Mouse (Mus musculus): Measurements from ENCODE around the gene Arpc4.

The Arpc4 gene

DNA sequence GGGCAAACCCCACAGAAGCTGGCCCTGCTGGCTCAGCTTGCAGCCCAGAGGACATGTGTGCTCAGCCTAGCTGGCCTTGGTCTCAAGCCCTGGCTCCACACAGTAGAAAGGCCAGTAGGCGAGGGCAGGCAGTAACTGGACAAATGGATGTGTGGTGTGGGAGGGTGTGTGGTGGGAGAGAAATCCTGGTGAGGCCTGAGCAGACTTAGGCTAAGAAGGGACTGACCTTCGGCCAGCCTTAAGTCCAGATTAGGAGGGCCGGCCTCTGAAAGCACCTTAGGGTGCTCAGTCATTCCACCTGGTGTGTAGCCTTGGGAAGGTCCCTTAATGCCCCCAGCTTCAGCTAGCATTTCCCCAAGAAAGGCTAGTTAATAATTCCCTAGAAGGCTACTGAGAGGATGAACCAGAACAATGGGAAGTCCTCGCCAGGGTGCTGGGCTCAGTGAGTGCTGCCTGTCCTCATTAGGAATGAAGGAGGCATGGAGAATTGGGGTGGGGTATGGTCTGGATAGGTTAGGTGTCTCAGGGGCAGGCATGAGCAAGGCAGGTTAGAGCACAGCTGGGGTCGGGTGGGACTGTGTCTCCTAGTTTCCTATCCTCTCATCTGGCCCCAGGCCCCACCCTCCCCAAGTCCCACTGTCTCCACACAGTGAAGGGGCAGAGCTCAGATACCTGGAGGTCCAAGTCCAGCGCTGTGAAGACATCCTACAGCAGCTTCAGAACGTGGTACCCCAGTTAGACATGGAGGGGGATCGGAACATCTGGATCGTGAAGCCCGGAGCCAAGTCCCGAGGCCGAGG lies 26.9 kb downstream of the Arpc4 start:
- no peak for DNase-seq (ENCODE audit: low spot score in 2 of 2)

DNA sequence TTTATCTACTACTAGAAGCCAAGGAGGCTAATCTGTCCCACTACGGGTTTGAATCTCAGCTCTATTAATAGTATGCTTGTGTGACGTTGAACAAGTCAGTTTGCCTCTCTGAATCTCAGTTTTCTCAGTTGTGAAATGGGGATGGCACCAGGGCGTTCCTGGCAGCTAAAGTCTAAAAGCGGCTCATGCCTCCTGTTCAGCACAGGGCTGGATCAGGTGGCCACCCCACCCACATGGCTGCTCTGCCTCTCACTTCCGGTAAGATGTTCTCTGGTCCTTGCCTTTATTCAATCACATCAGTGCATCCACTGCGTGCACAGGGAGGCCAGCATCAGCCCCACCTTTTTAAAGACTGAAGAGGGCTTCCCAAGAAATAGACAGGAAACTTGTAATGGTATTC lies 27.6 kb downstream of the Arpc4 start:
- peak in 1 of 2 experiments; percentile 75 for DNase-seq (ENCODE audit: low spot score in 2 of 2)

DNA sequence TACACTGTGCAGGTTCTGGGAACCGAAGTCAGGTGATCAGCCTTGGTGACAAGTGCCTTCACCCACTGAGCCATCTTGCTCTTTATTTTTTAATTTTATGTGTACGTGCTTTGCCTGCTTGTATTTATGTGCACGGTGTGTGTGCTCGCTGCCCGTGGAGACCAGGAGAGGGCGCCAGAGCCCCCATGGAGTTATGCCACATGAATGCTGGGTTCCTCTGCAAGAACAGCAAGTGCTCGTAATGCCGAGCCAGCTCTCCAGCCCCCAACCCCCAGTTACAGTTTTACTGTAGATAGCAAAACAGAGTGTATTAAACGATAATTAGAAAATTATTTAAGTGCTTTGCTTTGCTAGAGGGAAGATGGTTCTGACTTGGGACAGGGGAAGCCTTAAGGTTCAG lies 28.8 kb downstream of the Arpc4 start:
- no peak for DNase-seq (ENCODE audit: low spot score in 2 of 2)

DNA sequence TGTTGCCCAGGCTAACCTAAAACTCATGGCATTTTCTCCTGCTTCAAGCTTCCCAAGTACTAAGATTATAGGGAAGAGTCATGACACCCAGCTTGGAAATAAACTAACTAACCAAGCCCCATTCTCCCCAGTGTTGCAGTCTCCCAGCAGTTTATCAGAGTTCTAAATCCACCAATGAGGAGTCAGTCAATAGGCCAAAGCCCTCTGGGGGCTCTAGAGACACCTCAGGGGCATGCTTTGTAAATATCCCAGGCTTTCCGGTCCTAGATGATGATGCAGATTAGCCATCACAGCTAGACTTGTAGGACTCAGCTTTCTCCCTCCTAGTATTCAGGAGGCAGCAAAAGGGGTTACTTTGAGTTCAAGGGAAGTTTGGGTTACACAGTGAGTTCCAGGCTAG lies 32.1 kb downstream of the Arpc4 start:
- no peak for DNase-seq (ENCODE audit: low spot score in 2 of 2)

DNA sequence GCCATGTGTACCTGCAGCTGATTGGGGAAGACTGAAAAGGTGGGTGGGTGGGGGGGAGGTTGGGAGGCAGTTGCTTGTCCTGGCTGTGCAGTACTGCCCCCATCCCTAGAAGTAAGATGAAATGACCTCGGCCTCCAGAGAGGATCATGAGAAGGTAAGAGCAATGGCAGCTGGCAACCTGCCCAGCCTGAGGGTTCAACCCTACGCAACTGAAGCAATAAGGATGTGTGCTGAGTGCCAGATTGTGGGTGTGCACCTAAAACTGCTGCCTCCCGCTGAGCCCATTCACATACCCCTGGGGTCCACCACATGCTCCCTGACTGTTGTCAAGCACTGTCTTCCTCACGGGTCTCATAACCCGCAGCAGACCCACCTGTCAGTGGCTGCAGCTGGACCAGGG lies 38.5 kb downstream of the Arpc4 start:
- no peak for DNase-seq (ENCODE audit: low spot score in 2 of 2)

DNA sequence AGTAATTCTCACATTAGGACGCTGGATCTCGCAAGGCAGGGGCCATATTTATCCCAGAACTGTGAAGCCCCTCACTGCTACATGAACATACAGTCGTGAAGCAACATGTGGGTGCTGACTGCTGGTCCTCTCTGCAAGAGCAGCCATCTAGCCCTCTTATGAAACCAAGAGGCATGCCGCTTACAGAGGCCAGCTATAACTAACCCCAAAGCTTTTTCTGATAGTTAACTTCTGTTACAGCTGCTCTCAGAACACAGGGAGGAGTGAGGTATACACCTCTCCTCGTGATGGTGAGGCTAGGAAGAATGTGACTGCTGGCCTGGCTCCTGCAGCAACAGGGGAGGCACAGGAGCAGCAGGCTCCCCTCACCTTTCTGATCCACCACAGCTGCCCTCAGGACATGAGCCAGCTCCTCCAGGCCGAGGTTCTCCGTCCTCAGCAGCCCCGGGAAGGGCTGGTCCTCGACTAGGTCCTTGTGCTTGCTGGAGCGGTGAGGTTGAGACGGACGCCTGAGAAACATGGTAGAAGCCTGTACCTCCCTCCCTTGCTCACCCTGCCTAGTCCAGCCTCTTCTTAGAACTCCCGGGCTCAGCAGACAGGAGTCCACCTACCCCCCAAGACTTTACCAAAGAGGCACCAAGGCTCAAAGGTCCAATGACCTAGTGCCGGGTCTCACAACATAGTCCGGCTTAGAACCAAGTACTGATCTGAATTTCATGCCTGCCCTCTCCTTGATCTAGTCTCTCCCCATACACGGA lies 40.7 kb downstream of the Arpc4 start:
- no peak for DNase-seq (ENCODE audit: low spot score in 2 of 2)

DNA sequence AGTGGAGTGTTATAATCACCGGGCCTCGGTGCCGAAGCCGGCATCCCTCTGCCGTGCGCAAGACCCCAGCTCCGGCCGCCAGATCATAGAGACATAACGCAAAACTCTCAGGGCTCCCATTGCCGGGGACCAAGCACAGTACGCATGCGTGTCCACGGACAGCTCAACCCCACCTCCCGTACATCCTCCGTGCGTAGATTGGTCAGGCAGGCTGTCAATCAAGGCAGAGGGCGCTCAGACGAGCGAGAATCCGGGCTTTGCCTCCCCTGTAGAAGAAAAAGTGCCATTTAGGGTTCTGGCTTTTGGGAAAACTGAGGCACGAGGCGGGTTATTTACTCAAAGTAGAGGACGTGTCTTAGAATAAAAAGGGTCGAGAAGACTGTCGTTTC lies 41.3 kb downstream of the Arpc4 start, which contains the start of gene Rpusd3:
Gene Rpusd3, minus strand, starts transcription at position 142 of the 389 bp plus-strand sequence.
- DNase-seq (ENCODE audit: low spot score in 2 of 2), result peak; percentile 81 to 98

DNA sequence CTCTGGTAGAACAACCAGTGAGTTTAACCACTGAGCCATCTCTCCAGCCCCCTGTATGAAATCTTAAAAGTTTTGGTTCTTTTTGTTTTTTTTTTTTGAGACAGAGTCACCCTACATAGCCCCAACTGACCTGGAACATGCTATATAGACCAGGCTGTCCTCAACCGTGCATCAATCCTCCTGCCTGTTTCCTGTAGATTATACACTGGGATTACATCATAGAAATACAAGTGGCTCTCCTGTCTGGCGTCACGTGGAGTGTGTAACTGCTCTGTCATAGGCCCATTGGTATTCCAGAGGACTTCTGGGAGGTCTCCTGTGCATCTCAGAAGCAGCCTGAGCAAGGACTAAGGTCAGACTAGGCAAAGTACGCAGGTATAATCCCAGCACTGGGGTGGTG lies 45.1 kb downstream of the Arpc4 start:
- DNase-seq (ENCODE audit: low spot score in 2 of 2), result no peak

DNA sequence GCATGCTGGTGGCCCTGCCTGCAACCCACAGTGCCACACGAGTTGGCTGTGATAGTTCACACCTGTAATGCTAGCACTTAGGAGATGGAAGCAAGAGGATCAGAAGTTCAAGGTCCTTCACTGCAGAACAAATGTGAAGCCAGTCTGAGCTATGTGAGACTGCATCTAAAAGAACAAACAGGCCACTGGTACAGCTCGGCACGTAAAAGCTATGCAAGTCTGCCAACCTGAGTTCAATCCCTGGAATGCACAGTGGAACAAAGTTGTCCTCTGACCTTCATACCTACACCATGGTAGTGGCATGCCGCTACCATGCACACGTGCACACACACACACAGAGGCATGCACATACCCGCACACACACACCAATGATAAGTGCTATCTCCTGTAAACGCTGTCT lies 46.3 kb downstream of the Arpc4 start:
- DNase-seq (ENCODE audit: low spot score in 2 of 2), result no peak

DNA sequence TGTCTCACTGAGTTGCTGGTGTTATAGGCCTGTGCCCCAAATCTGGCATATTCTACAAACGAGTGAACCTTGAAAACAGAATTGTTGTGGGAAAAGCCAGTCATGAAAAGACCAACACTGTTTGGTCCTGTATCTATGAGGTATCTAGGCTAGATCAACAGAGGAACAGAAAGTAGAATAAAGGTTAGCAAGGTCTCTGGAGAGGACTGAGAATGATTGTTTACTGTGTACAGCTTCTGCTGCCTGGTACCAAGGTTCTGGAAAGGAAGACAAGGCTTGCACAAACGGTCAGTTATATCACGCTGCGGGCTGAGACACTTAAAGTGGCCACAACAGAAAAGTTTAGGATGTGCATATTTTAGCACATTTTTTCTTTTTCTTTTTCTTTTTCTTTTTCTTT lies 48.8 kb downstream of the Arpc4 start:
- DNase-seq (ENCODE audit: low spot score in 2 of 2), result no peak

DNA sequence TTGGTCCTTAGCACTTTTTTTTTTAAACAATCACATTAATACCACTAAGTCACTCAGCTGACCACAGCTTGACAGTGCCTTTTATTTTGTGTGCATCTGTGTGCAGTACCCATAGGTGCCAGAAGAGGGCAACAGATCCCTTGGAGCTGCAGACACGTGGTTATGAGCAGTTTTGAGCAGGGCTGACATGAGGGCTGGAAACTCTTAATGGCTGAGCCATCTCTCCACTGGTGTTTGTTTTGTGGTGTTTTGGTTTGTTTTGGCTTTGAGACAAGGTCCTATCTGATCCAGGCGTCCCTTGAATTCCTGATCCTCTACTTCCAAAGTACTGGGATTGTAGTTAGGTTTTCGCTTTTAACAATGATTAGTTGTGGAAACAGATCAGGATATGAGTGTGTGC lies 49.5 kb downstream of the Arpc4 start:
- no peak for DNase-seq (ENCODE audit: low spot score in 2 of 2)

DNA sequence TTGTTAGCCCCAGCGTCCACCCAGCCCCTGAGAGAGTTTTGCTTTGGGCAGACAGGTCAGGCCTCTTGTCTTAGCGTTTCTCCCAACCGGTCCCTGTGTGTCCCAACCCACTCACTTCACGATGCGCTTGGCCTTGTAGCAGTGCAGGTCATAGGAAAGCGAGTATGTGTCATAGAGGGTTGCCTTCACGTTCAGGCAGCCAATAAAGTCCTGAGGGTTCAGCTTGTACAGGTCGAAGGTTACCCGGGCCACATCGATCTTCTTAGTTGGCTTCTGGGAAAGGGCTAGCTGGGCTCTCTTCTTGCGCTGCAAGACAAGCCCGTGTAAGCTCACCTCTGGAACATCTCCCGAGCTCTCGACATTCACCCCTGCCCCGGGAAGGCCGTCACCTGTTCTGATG lies 50.1 kb downstream of the Arpc4 start:
- DNase-seq (ENCODE audit: low spot score in 2 of 2), result no peak

DNA sequence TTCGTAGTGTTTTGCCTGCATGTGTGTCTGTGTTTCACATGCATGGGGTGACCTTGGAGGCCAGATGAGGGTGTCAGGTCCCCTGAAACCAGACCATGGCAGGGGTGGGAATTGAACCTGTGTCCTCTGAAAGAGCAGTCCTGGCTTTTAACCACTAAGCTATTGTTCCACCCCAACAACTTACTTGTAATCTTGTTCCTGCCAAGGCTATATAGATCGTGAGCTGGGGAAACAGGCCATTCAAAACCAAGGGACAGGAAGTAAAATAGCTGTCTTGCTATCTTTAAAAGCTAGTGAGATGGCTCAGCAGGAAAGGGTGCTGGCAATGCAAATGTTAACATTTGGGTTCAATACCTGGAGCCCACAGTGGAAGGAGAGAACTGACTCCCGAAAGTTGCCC lies 52.0 kb downstream of the Arpc4 start:
- no peak for DNase-seq (ENCODE audit: low spot score in 2 of 2)

DNA sequence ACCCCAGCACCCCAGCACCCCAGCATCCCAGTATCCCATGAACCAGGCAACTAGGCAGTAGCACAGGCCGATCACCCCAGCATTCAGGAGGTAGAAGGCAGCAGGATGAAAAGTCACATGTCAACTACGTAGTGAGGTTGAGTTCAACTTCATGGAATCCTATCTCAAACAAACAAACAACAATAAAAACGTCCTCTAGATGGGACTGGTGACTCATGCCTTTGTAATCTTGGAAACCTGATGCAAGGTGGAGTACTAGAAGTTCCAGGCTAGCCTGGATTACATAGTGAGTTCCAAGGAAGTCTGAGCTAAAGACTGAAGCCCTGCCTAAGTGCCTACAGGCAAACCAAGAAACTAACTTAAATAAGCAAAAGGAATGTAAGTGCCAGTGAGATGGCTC lies 52.9 kb downstream of the Arpc4 start:
- no peak for DNase-seq (ENCODE audit: low spot score in 2 of 2)

DNA sequence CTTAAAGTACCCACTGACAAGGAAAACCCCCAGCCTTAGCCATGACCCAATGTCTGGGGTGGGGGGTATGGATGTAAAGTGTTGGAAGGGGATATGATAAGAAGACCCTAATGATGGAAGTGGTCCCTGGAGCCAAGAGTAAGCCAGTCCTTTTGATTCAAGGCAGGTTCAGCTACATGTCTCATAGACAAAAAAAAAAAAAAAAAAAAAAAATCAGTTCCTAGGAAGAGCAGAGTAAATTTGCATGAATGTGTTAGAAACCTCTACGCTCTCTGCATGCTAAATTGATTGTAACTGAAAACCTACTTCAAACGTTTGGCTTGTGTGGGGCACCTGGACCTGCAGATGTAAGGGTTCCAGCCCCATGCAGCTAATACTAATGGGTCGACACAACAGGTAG lies 53.9 kb downstream of the Arpc4 start:
- DNase-seq (ENCODE audit: low spot score in 2 of 2), result no peak

DNA sequence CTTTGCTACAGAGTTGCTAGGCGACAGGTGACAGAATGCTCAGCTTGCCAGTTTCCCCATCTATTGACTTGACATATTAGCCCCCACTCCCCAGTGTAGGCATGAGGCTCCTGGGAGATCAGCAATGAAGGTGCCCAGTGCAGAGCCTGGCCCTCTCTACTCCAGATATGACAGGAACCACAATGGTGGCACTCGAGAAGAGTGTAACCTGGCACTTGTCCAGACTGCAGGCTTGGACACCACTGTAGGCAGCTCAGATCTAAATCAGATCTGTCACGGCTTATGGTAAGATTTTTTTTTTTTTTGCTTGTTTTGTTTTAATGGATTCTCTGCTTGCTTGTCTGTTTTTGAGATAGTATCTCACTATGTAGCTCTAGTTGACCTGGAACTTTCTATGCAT lies 55.7 kb downstream of the Arpc4 start:
- DNase-seq (ENCODE audit: low spot score in 2 of 2), result no peak

DNA sequence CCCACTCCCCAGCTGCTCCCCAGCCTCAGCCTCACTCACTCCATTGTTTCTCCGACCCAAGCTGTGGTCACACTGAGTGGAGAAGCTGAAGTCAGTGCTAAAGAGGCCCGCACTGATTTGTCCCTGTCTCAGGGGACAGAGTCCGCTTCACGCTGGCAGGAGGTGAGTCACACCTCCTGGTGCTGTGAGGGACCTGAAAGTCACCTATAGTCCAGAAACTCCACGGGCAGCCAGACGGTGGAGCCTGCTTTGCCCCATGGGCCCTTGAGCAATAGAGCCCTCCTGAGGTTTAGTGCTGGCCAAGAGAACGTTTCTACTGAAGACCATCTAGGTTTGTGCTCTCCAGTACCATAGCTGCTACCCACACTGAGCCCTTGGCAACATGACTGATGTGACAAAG lies 56.8 kb downstream of the Arpc4 start:
- no peak for DNase-seq (ENCODE audit: low spot score in 2 of 2)

DNA sequence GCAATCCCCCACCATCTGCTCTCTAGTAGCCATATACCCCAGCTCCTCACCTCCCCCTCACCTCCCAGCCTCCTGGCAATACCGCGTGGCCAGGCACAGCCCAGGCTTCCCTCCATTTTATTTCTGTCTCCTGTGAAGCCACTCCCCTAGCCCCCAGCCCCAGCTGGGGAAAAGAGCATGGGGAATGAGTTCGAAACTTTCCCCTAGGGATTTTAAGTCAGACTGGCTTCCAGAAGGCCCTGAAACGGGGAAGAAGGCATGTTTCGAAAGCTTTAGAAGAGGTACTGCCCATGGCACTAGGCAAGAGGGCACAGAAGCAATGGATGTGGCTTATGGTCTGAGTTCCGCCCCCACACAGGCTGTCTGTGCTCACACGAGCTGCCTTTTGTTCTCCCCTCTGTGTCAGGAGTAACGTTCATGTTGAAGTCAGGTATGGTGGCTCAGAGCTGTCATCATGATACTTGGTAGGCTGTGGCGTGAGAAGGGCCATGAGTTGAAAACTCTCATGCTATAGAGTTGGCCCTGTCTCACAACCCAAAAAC lies 57.8 kb downstream of the Arpc4 start, which contains the start of gene Cidec:
Gene Cidec, minus strand, starts transcription at position 97 of the 542 bp plus-strand sequence.
- no peak for DNase-seq (ENCODE audit: low spot score in 2 of 2)

DNA sequence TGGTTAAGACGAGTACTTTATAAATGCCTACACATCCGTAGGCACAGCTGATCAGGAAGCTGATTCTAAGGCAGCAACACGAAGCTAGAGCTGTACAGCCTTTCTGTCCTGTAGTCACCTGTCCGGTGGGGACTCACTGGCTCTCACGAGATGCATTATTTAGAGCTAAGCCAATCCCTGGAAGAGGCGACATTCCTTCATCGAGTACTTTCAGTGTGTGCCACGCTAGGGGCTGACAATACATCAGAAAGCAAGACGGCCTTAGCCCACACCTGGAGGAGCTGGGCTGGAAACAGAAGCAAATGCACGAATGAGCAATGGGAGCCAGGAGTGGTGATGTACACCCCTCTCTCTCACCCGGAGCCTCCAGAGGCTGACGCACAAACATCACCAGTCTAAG lies 59.2 kb downstream of the Arpc4 start:
- no peak for DNase-seq (ENCODE audit: low spot score in 2 of 2)

DNA sequence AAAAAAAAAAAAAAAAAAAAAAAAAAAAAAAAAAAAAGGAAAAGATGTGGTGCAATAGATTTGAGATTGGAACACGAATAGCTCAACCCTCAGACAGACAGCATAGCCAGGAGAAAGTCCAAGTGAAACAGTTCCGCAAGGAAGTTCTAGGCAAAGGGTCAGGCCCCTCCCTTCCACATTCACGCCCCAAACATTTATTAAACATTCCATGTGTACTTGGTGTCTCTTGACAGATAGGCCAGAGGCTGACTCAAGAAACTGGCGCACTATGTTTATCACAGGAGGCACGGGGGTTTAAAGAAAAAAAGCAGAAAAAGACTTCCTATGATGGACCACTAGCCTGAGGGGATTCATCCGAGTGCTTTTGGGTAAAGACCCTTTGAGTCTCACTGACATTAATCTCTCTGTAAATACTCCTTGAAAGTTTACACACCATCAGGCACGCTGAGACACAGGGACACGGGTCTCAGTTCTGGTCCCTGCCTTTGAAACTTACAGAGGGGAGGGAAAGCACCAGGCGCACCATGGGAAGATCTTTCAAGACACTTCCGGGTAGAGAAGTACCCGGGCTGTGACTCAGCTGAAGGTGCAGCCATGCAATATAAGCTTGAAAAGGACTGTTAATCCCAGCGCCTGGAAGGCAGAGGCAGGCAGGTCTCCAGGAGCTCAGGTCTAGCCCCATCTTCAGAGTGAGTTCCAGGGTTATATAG lies 61.0 kb downstream of the Arpc4 start:
- DNase-seq (ENCODE audit: low spot score in 2 of 2), result no peak

Measured in left cerebral cortex, adult 9 months (tissue).